In the genomic region with DNA sequence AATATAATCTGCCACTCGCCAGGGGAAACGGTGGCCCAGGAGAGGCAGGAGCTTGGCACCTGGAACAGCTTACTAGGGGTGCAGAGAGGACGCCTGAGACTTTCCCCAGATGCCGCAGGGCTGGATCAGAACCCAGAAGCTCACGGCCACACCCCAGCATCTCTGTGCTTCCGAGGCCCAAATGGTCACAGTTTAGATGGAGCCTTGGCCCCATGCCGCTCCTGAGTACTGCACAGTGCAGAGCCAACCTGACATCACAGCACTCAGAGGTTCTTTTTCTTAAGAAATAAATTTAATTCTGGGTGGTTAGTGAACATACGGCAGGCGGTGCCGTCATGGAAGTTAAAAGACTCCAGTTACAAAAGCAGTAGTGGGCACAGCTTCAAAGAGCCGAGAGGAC, we compare ENCODE assay signal across 9 mouse cellular contexts.
"Had no signal": no experiment of that assay in that cellular context is flagged by ENCODE, and none has a peak within 500 bp of the region (broad histone marks: within the 10 kb centered on the region; RNA-seq: fewer than 3 reads in every experiment).

No protein-coding gene starts in this region.

- DNase-seq: lung, adult 18-20 months; lung, embryonic 14.5 days; lung, postnatal 10 days; lung, postnatal 4 days; right cerebral cortex, postnatal 14 days; spleen, adult 18-20 months; thymus, adult 18-20 months; thymus, postnatal 14 days; thymus, postnatal 36 days had no signal
